Mouse (Mus musculus) layer of hippocampus, adult 11-12 months (tissue): ENCODE results near the gene Vmn1r61.

Experiments
- DNase-seq: peaks from one replicate; pipeline ENCODE4 v3.0.0; 2022; ENCODE audit warnings: low spot score

The Vmn1r61 gene

GRCm38 (mm10) chr7:5613195-5613594 lies at the start of gene Vmn1r61:
Gene Vmn1r61, minus strand, starts transcription at chr7:5613295.
- no peak for DNase-seq
